Mouse (Mus musculus) cerebellum, adult 11-12 months (tissue): Measurements from ENCODE around the gene Gpr22.

Source experiments
- DNase-seq: peaks from one replicate; pipeline ENCODE4 v3.0.0; 2022

Gene Gpr22

GRCm38 (mm10) chr12:31665999-31666398 lies 47.7 kb downstream of the Gpr22 start:
- no peak for DNase-seq
